Mouse (Mus musculus): Measurements from ENCODE around the gene Tesc.
A peak's percentile ranks its signal among the peaks of the same experiment; 100 is the strongest.

- TF ChIP-seq CTCF (IDR thresholded peaks at IDR 0.05; ENCODE audit: extremely low read depth, insufficient read length, insufficient replicate concordance, low read depth, low read length): peak; percentile 53; the same call in 1 of the 2 replicates
- TF ChIP-seq POLR2A (IDR thresholded peaks at IDR 0.05; ENCODE audit: low read depth, low read length): no peak
These were observed 63.3 kb downstream of the Tesc start for GRCm38 (mm10) chr5:118090837-118091236.

Measured in small intestine, adult 2 months (tissue).